Mouse (Mus musculus): ENCODE data around the gene Cp. TPM values are rescaled to one million over a fixed set of nuclear protein-coding genes. Genes with fewer than 3 reads are reported as not detected.
"Not testable (repeated sequence)": the region's sequence is repeated elsewhere in the genome, so short reads cannot be mapped to it uniquely, and the experiment has no call there.

Cp gene
- total RNA-seq (2014; rRNA removed) (920 and 1,216 TPM in 2 replicates), polyA plus RNA-seq (2012; rRNA removed) (217 and 227 TPM in 2 replicates)

GRCm38 (mm10) chr3:19956885-19957284 lies at the start of gene Cp:
TSS of gene Cp (plus strand) at chr3:19957054.
- no peak for TF ChIP-seq CTCF (IDR thresholded peaks at IDR 0.05; ENCODE audit: low read depth, low read length)
- TF ChIP-seq POLR2A (IDR thresholded peaks at IDR 0.05; ENCODE audit: extremely low read depth, insufficient read depth, low read length): no peak
- WGBS: 9% methylated on average over 5 of the region's 5 CpGs
- peak within 1 kb of the TSS; percentile 64 for H3K4me3 ChIP-seq (ENCODE audit: insufficient read depth, low read depth, low read length)
- peak; percentile 98 for DNase-seq (ENCODE audit: extremely low read depth, low read depth, low spot score)
- peaks cover 8% of the 10 kb centered on the region; the same call in 1 of the 2 replicates for H3K79me2 ChIP-seq (ENCODE audit: control insufficient read depth, insufficient read depth, low read length)
- H3K4me1 ChIP-seq (ENCODE audit: control insufficient read depth, insufficient read depth, low read length): peaks cover 17% of the 10 kb centered on the region
- H3K36me3 ChIP-seq (ENCODE audit: control insufficient read depth, insufficient read depth, low read length): peaks cover 2% of the 10 kb centered on the region; the same call in 1 of the 2 replicates
- no peaks in the 10 kb centered on the region for H3K27me3 ChIP-seq (ENCODE audit: control insufficient read depth, insufficient read depth, low read length)
- H3K27ac ChIP-seq (replicated peaks; ENCODE audit: insufficient read depth, low read depth, low read length): peak within 1 kb of the TSS; percentile 51
- H3K9ac ChIP-seq (ENCODE audit: low read depth, low read length): no peak within 1 kb of the TSS

GRCm38 (mm10) chr3:19948552-19948951 lies 8.3 kb upstream of the Cp start:
- H3K4me1 ChIP-seq (ENCODE audit: control insufficient read depth, insufficient read depth, low read length): peaks cover 13% of the 10 kb centered on the region
- TF ChIP-seq POLR2A (IDR thresholded peaks at IDR 0.05; ENCODE audit: extremely low read depth, insufficient read depth, low read length) (no peak), CTCF (IDR thresholded peaks at IDR 0.05; ENCODE audit: low read depth, low read length) (no peak)
- no peak overlapping the region for H3K9ac ChIP-seq (ENCODE audit: low read depth, low read length)
- no peaks in the 10 kb centered on the region for H3K79me2 ChIP-seq (ENCODE audit: control insufficient read depth, insufficient read depth, low read length)
- no peaks in the 10 kb centered on the region for H3K36me3 ChIP-seq (ENCODE audit: control insufficient read depth, insufficient read depth, low read length)
- H3K27ac ChIP-seq (replicated peaks; ENCODE audit: insufficient read depth, low read depth, low read length): no peak overlapping the region
- DNase-seq (ENCODE audit: extremely low read depth, low read depth, low spot score): no peak
- no peak overlapping the region for H3K4me3 ChIP-seq (ENCODE audit: insufficient read depth, low read depth, low read length)
- H3K27me3 ChIP-seq (ENCODE audit: control insufficient read depth, insufficient read depth, low read length): no peaks in the 10 kb centered on the region

- H3K4me3 ChIP-seq (ENCODE audit: insufficient read depth, low read depth, low read length); H3K36me3 ChIP-seq (ENCODE audit: control insufficient read depth, insufficient read depth, low read length); H3K27me3 ChIP-seq (ENCODE audit: control insufficient read depth, insufficient read depth, low read length); H3K9ac ChIP-seq (ENCODE audit: low read depth, low read length); H3K79me2 ChIP-seq (ENCODE audit: control insufficient read depth, insufficient read depth, low read length): not testable (repeated sequence)
- H3K27ac ChIP-seq (replicated peaks; ENCODE audit: insufficient read depth, low read depth, low read length): peak overlapping the region; percentile 54
- peaks cover 15% of the 10 kb centered on the region for H3K4me1 ChIP-seq (ENCODE audit: control insufficient read depth, insufficient read depth, low read length)
- peak; percentile 57 for DNase-seq (ENCODE audit: extremely low read depth, low read depth, low spot score)
- WGBS: 72% methylated on average over 1 of the region's 1 CpGs
Observed at GRCm38 (mm10) chr3:19949401-19949800, 7.5 kb upstream of the Cp start.

- no peak for TF ChIP-seq CTCF (IDR thresholded peaks at IDR 0.05; ENCODE audit: low read depth, low read length)
- TF ChIP-seq POLR2A (IDR thresholded peaks at IDR 0.05; ENCODE audit: extremely low read depth, insufficient read depth, low read length): no peak
- H3K4me1 ChIP-seq (ENCODE audit: control insufficient read depth, insufficient read depth, low read length): peaks cover 20% of the 10 kb centered on the region
- H3K79me2 ChIP-seq (ENCODE audit: control insufficient read depth, insufficient read depth, low read length): no peaks in the 10 kb centered on the region
- H3K27me3 ChIP-seq (ENCODE audit: control insufficient read depth, insufficient read depth, low read length): no peaks in the 10 kb centered on the region
- no peak overlapping the region for H3K4me3 ChIP-seq (ENCODE audit: insufficient read depth, low read depth, low read length)
- WGBS: 13% methylated on average over 1 of the region's 1 CpGs
- no peak for DNase-seq (ENCODE audit: extremely low read depth, low read depth, low spot score)
- peak overlapping the region; percentile 73 for H3K27ac ChIP-seq (replicated peaks; ENCODE audit: insufficient read depth, low read depth, low read length)
- H3K9ac ChIP-seq (ENCODE audit: low read depth, low read length): no peak overlapping the region
- H3K36me3 ChIP-seq (ENCODE audit: control insufficient read depth, insufficient read depth, low read length): no peaks in the 10 kb centered on the region
Observed at GRCm38 (mm10) chr3:19953425-19953824, 3.4 kb upstream of the Cp start.

- peak; percentile 100 for DNase-seq (ENCODE audit: extremely low read depth, low read depth, low spot score)
- TF ChIP-seq CTCF (IDR thresholded peaks at IDR 0.05; ENCODE audit: low read depth, low read length) (no peak), POLR2A (IDR thresholded peaks at IDR 0.05; ENCODE audit: extremely low read depth, insufficient read depth, low read length) (no peak)
- WGBS: 7% methylated on average over 3 of the region's 3 CpGs
- no peak overlapping the region for H3K4me3 ChIP-seq (ENCODE audit: insufficient read depth, low read depth, low read length)
- H3K9ac ChIP-seq (ENCODE audit: low read depth, low read length): no peak overlapping the region
- no peaks in the 10 kb centered on the region for H3K79me2 ChIP-seq (ENCODE audit: control insufficient read depth, insufficient read depth, low read length)
- H3K4me1 ChIP-seq (ENCODE audit: control insufficient read depth, insufficient read depth, low read length): peaks cover 20% of the 10 kb centered on the region
- H3K27me3 ChIP-seq (ENCODE audit: control insufficient read depth, insufficient read depth, low read length): no peaks in the 10 kb centered on the region
- no peak overlapping the region for H3K27ac ChIP-seq (replicated peaks; ENCODE audit: insufficient read depth, low read depth, low read length)
- H3K36me3 ChIP-seq (ENCODE audit: control insufficient read depth, insufficient read depth, low read length): no peaks in the 10 kb centered on the region
Observed at GRCm38 (mm10) chr3:19953865-19954264, 3.0 kb upstream of the Cp start.

- peak overlapping the region; percentile 64 for H3K4me3 ChIP-seq (ENCODE audit: insufficient read depth, low read depth, low read length)
- peak; percentile 51 for DNase-seq (ENCODE audit: extremely low read depth, low read depth, low spot score)
- H3K27me3 ChIP-seq (ENCODE audit: control insufficient read depth, insufficient read depth, low read length): no peaks in the 10 kb centered on the region
- no peak overlapping the region for H3K27ac ChIP-seq (replicated peaks; ENCODE audit: insufficient read depth, low read depth, low read length)
- H3K36me3 ChIP-seq (ENCODE audit: control insufficient read depth, insufficient read depth, low read length): peaks cover 3% of the 10 kb centered on the region; the same call in 1 of the 2 replicates
- TF ChIP-seq CTCF (IDR thresholded peaks at IDR 0.05; ENCODE audit: low read depth, low read length) (no peak), POLR2A (IDR thresholded peaks at IDR 0.05; ENCODE audit: extremely low read depth, insufficient read depth, low read length) (no peak)
- peaks cover 8% of the 10 kb centered on the region; the same call in 1 of the 2 replicates for H3K79me2 ChIP-seq (ENCODE audit: control insufficient read depth, insufficient read depth, low read length)
- H3K9ac ChIP-seq (ENCODE audit: low read depth, low read length): no peak overlapping the region
- peaks cover 21% of the 10 kb centered on the region for H3K4me1 ChIP-seq (ENCODE audit: control insufficient read depth, insufficient read depth, low read length)
Observed at GRCm38 (mm10) chr3:19958031-19958430, 1.2 kb downstream of the Cp start.
